Mouse (Mus musculus) sigmoid colon, adult 10 weeks (tissue): ENCODE measurements around the gene Olfr169. TPM values are rescaled to one million over a fixed set of nuclear protein-coding genes. Genes with fewer than 3 reads are reported as not detected.

ENCODE experiments used
- polyA plus RNA-seq: library from polyadenylated mRNA; stranded (reverse); fragments of 350-450 nt; fragmentation: Illumina TruSeq; extraction: RNeasy Lipid Tissue Mini Kit (QIAGEN cat#74804); gene quantifications from one replicate; pipeline ENCODE4 v1.2.3, GENCODE M21; 2014; ENCODE audit warnings: low read depth, low replicate concordance

Gene Olfr169
- polyA plus RNA-seq = not detected

DNA sequence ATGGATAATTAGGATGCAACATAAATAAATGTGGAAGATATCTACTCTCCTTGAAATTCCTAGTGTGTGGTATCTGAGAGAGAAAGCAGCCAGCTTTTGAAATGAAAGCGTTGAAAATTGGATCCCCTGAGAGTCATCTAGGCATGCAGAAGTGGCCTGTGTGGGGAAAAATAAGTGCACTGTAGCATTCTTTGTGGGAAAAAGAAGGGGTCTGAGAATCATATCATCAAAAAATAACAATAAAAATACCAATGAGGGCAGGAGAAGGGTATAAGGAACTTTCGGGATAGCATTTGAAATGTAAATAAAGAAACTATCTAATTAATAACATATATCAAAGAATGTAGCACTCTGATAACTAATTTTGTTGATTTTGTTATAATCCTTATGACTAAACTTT, at the start of gene Olfr169:
Olfr169 (minus strand) TSS at position 101 of the 400 bp plus-strand sequence.

DNA sequence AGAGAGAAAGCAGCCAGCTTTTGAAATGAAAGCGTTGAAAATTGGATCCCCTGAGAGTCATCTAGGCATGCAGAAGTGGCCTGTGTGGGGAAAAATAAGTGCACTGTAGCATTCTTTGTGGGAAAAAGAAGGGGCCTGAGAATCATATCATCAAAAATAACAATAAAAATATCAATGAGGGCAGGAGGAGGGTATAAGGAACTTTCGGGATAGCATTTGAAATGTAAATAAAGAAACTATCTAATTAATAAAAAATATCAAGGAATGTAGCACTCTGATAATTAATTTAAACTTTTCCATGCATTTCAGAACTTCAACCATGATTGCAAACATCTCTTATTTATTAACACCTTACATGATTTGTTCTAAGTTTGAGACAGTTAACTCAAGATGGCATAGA, 40.2 kb upstream of the Olfr169 start, which contains the start of gene Olfr170:
Olfr170 (minus strand) TSS at position 101 of the 400 bp plus-strand sequence.

GRCm38 (mm10) chr16:19535455-19535854, 36.2 kb downstream of the Olfr169 start, which contains the start of gene Olfr168:
Olfr168 (minus strand) TSS chr16:19535555.

GRCm38 (mm10) chr16:19522166-19522565, 49.4 kb downstream of the Olfr169 start, which contains the start of gene Olfr167:
Olfr167 (minus strand) TSS chr16:19522266.

Other genes starting within 250 kb of the Olfr169 start
- gene Olfr165, start 148.7 kb downstream of the Olfr169 start, polyA plus RNA-seq = 46.3 TPM
- gene Olfr166, start 88.1 kb downstream of the Olfr169 start, polyA plus RNA-seq = 0.54 TPM
- not detected for gene Olfr167, start 49.5 kb downstream of the Olfr169 start, polyA plus RNA-seq
- gene Olfr168, start 36.3 kb downstream of the Olfr169 start, polyA plus RNA-seq = not detected
- gene Olfr170, start 40.1 kb upstream of the Olfr169 start, polyA plus RNA-seq = not detected
- gene Olfr171, start 58.1 kb upstream of the Olfr169 start, polyA plus RNA-seq = not detected
- 0.16 TPM for gene Lamp3, start 134.6 kb upstream of the Olfr169 start, polyA plus RNA-seq
- 227 TPM for gene B3gnt5, start 188.4 kb upstream of the Olfr169 start, polyA plus RNA-seq